Mouse (Mus musculus) heart, postnatal 10 days (tissue): ENCODE results near the gene Tcp11l1. TPM values are rescaled to one million over a fixed set of nuclear protein-coding genes. Genes with fewer than 3 reads are reported as not detected.

ENCODE experiments used
- DNase-seq, 2 experiments: peaks; one replicate each; pipeline ENCODE4 v3.0.0; 2021
- intact Hi-C: fragments of 180-260 bp; cut with DNase I; formaldehyde crosslinking; loops from one replicate; pipeline ENCODE4 v1.15.1; 2025
- total RNA-seq, 2 experiments: library from RNA; stranded (reverse); gene quantifications; 2 replicates each; pipeline ENCODE4 v1.2.3; 2021

Tcp11l1 gene
- total RNA-seq, 2 experiments from 2014 or later, result 6.2 to 8.5 TPM

GRCm38 (mm10) chr2:104614786-104615185 lies 97.2 kb downstream of the Tcp11l1 start:
- intact Hi-C loops, result no loop called here

More at GRCm38 (mm10) chr2:104614786-104615185, 97.2 kb downstream of the Tcp11l1 start:
- DNase-seq, result no peak

Other genes starting within 250 kb of the Tcp11l1 start
- gene Hipk3, start 217.7 kb downstream of the Tcp11l1 start, total RNA-seq, result 100 to 1,000 TPM; 194 to 211 TPM
- gene Cstf3, start 121.6 kb downstream of the Tcp11l1 start, total RNA-seq, result 10 to 100 TPM; 21.2 to 23.5 TPM
- not detected for gene Pin1rt1, start 4.2 kb upstream of the Tcp11l1 start, total RNA-seq
- gene Depdc7, start 30.7 kb upstream of the Tcp11l1 start, total RNA-seq, result 1 to 10 TPM in 1 of 2 experiments, under 1 TPM in 1; 0.89 to 1.5 TPM
- 10 to 100 TPM; 25.1 to 30.1 TPM for gene Qser1, start 104.6 kb upstream of the Tcp11l1 start, total RNA-seq
- 1 to 10 TPM; 2.2 to 2.4 TPM for gene Prrg4, start 137.7 kb upstream of the Tcp11l1 start, total RNA-seq
- gene Ccdc73, start 155.6 kb upstream of the Tcp11l1 start, total RNA-seq, result 1 to 10 TPM; 3.2 to 3.3 TPM